In the genomic region with DNA sequence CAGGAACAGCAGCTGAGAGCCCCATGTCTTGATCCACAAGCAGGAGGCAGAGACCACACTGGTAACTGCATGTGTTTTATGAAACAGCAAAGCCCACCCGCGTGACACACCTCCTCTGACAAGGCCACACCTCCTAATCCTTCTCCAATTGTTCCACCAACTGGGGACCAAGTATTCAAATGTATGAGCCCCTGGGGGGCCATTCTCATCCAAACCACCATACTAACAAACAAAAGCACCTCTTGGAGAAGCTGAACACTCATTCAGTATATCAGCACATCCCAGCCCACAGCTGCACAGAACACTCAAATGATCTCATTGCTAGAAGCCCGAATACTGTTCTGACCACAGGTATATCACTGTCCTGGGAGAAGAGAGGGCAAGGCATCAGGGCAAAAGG, we compare ENCODE assay signal across 14 mouse cellular contexts.
"Had no signal": no experiment of that assay in that cellular context is flagged by ENCODE, and none has a peak within 500 bp of the region (broad histone marks: within the 10 kb centered on the region; RNA-seq: fewer than 3 reads in every experiment).

No protein-coding gene starts in this region.

- H3K4me3 ChIP-seq: neural tube, embryonic 12.5 days; neural tube, embryonic 13.5 days; neural tube, embryonic 15.5 days; stomach, embryonic 15.5 days had no signal

- H3K27me3 ChIP-seq: neural tube, embryonic 12.5 days; neural tube, embryonic 13.5 days; stomach, embryonic 15.5 days had no signal

- DNase-seq: retina, postnatal 1 day; right cerebral cortex, adult 18-20 months; right cerebral cortex, postnatal 14 days; right cerebral cortex, postnatal 25 days; right cerebral cortex, postnatal 4 days; spleen, adult 18-20 months; thymus, adult 18-20 months; thymus, adult 2 months; thymus, postnatal 14 days; thymus, postnatal 36 days had no signal

- H3K36me3 ChIP-seq: neural tube, embryonic 12.5 days; neural tube, embryonic 13.5 days; neural tube, embryonic 15.5 days; stomach, embryonic 15.5 days had no signal

- H3K4me1 ChIP-seq: neural tube, embryonic 12.5 days; neural tube, embryonic 13.5 days; stomach, embryonic 15.5 days had no signal

- H3K9me3 ChIP-seq: neural tube, embryonic 12.5 days; neural tube, embryonic 13.5 days; neural tube, embryonic 15.5 days; stomach, embryonic 15.5 days had no signal
